Mouse (Mus musculus) macrophage (primary cell): Measurements from ENCODE around the gene Kif1b. TPM values are rescaled to one million over a fixed set of nuclear protein-coding genes. Genes with fewer than 3 reads are reported as not detected.

ENCODE experiments used
- H3K27ac ChIP-seq: fragments of 350-480 bp; formaldehyde crosslinking; 2 replicates; pipeline ENCODE4 v1.9.0; 2021
- H3K36me3 ChIP-seq: fragments of 350-480 bp; formaldehyde crosslinking; 2 replicates; pipeline ENCODE4 v1.9.0; 2021; ENCODE audit errors: inconsistent target
- H3K4me3 ChIP-seq: fragments of 350-480 bp; formaldehyde crosslinking; 2 replicates; pipeline ENCODE4 v1.9.0; 2021; ENCODE audit errors: inconsistent target
- H3K79me2 ChIP-seq: fragments of 350-480 bp; formaldehyde crosslinking; 2 replicates; pipeline ENCODE4 v1.9.0; 2021; ENCODE audit errors: inconsistent target
- WGBS: methylation state at CpG from one replicate; pipeline ENCODE4 v1.1.7; 2026; ENCODE audit warnings: inconsistent platforms; ENCODE audit not compliant: missing documents; 5-methylcytosine and 5-hydroxymethylcytosine counted together
- polyA plus RNA-seq: library from polyadenylated mRNA; stranded (reverse); fragments of 250-400 nt; gene quantifications from 3 replicates; pipeline ENCODE4 v1.2.4, GENCODE M21; 2018; ENCODE audit warnings: inconsistent platforms

Kif1b gene
- polyA plus RNA-seq, 1 experiment from 2014 or later: 26.9 TPM

GRCm38 (mm10) chr4:149270541-149270940, 37.0 kb downstream of the Kif1b start:
- Histone ChIP-seq H3K4me3 (no peak overlapping the region), H3K36me3 (peaks cover 36% of the 10 kb centered on the region; the same call in 1 of the 2 replicates), H3K27ac (no peak overlapping the region), H3K79me2 (no peaks in the 10 kb centered on the region)
- 100% methylated on average over 5 of the region's 6 CpGs for WGBS

DNA sequence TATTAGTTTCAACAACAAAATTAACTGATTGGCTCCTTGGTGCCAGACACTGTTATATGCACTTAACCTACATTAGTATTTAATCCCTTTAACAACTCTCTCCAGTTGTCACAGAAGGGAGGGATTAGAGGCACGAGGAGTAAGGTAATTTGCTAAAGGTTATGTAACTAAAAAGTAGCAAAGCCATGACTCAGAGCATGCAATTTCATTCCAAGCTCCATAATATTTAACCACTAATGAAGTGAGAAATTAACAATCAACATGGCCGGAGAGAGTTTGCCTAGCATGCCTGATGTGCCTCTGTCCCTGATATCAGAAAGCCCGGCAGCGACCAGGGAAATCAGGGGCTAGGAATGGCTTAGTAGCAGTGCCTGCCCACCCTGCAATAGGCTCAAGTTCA, 38.5 kb downstream of the Kif1b start:
- WGBS: 95% methylated on average over 4 of the region's 4 CpGs
- H3K4me3 ChIP-seq: no peak overlapping the region
- H3K79me2 ChIP-seq: no peaks in the 10 kb centered on the region
- peaks cover 41% of the 10 kb centered on the region; the same call in 1 of the 2 replicates for H3K36me3 ChIP-seq
- no peak overlapping the region for H3K27ac ChIP-seq

GRCm38 (mm10) chr4:149264895-149265294, 42.6 kb downstream of the Kif1b start:
- Histone ChIP-seq H3K27ac (no peak overlapping the region), H3K4me3 (no peak overlapping the region), H3K36me3 (peaks cover 33% of the 10 kb centered on the region; the same call in 1 of the 2 replicates), H3K79me2 (no peaks in the 10 kb centered on the region)
- 96% methylated on average over 2 of the region's 2 CpGs for WGBS

DNA sequence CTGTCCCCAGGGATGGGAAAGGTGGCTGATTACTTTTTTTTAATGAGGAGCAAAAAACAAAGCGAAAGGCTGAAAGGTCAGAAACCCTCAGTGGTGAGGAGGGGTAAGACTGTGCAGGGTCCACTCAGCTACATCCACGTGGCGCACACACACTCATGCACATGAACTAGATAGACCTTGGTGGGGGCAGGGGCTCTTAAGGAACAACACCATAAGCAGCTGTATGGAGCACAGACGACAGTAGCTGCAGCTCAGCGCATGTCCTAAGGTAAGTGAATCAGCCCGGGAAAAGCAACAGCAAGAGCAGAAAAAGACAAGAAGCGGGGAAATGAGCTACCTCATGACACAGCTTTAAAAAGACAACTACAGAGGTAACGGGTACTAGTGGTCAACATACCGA, 44.3 kb downstream of the Kif1b start:
- Histone ChIP-seq H3K36me3 (peaks cover 29% of the 10 kb centered on the region; the same call in 1 of the 2 replicates), H3K27ac (no peak overlapping the region), H3K79me2 (no peaks in the 10 kb centered on the region), H3K4me3 (no peak overlapping the region)
- 95% methylated on average over 9 of the region's 9 CpGs for WGBS

DNA sequence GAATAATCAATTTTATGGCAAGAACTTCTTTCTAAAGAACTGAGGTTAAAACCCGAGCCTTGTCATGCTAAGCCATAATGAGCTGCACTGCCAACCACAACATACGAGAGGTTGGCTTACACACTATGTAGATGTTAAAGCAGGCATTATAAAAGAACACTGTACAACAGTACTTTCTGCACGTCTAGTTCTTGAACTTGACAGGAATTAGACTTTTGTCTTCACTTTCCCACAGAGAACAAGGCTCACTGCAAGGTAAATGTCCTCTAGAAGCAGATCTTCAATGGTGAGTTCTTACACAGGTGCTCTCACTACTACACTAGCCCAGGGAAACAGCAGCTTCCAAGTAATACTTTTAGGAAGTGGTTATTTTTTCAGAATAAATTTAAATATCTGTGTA, 46.0 kb downstream of the Kif1b start:
- WGBS: 89% methylated on average over 3 of the region's 3 CpGs
- no peak overlapping the region for H3K27ac ChIP-seq

GRCm38 (mm10) chr4:149260911-149261310, 46.6 kb downstream of the Kif1b start:
- 97% methylated on average over 3 of the region's 3 CpGs for WGBS
- no peak overlapping the region for H3K4me3 ChIP-seq
- no peak overlapping the region for H3K27ac ChIP-seq
- no peaks in the 10 kb centered on the region for H3K79me2 ChIP-seq
- peaks cover 23% of the 10 kb centered on the region; the same call in 1 of the 2 replicates for H3K36me3 ChIP-seq

More for the DNA sequence above, 46.0 kb downstream of the Kif1b start:
- peaks cover 29% of the 10 kb centered on the region; the same call in 1 of the 2 replicates for H3K36me3 ChIP-seq
- no peaks in the 10 kb centered on the region for H3K79me2 ChIP-seq
- no peak overlapping the region for H3K4me3 ChIP-seq

- no peak overlapping the region for H3K4me3 ChIP-seq
- 79% methylated on average over 7 of the region's 9 CpGs for WGBS
- H3K79me2 ChIP-seq: no peaks in the 10 kb centered on the region
- H3K36me3 ChIP-seq: 0 out of 2 replicates have a peak, but pooled peaks cover 16% of the 10 kb centered on the region
- no peak overlapping the region for H3K27ac ChIP-seq
Measured at GRCm38 (mm10) chr4:149259391-149260094, 48.0 kb downstream of the Kif1b start.

DNA sequence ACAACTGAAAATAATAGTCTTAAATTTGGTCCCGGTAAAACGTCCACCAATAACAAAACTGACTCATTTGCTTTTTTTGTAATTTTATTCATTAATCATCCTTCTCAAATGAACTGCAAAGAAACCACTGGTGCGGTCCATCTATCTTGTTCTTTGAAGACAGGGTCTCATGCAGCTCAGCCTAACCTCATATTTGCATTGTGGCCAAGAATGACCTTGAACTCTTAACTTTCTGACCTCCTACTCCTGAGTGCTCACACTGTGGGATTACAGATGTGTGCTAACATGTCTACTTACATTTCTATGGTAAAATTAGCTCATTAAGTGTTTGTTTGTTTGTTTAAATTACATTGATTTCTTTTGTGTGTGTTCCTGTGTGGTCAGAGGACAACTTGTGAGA, 48.6 kb downstream of the Kif1b start:
- H3K27ac ChIP-seq: no peak overlapping the region
- H3K36me3 ChIP-seq: 0 out of 2 replicates have a peak, but pooled peaks cover 13% of the 10 kb centered on the region
- WGBS: 89% methylated on average over 3 of the region's 3 CpGs
- no peaks in the 10 kb centered on the region for H3K79me2 ChIP-seq
- H3K4me3 ChIP-seq: no peak overlapping the region

GRCm38 (mm10) chr4:149256511-149257300, 50.8 kb downstream of the Kif1b start:
- Histone ChIP-seq H3K79me2 (no peaks in the 10 kb centered on the region), H3K4me3 (no peak overlapping the region), H3K27ac (no peak overlapping the region), H3K36me3 (0 out of 2 replicates have a peak, but pooled peaks cover under 1% of the 10 kb centered on the region)
- whole genome bisulfite sequencing: 96% methylated on average over 15 of the region's 15 CpGs

DNA sequence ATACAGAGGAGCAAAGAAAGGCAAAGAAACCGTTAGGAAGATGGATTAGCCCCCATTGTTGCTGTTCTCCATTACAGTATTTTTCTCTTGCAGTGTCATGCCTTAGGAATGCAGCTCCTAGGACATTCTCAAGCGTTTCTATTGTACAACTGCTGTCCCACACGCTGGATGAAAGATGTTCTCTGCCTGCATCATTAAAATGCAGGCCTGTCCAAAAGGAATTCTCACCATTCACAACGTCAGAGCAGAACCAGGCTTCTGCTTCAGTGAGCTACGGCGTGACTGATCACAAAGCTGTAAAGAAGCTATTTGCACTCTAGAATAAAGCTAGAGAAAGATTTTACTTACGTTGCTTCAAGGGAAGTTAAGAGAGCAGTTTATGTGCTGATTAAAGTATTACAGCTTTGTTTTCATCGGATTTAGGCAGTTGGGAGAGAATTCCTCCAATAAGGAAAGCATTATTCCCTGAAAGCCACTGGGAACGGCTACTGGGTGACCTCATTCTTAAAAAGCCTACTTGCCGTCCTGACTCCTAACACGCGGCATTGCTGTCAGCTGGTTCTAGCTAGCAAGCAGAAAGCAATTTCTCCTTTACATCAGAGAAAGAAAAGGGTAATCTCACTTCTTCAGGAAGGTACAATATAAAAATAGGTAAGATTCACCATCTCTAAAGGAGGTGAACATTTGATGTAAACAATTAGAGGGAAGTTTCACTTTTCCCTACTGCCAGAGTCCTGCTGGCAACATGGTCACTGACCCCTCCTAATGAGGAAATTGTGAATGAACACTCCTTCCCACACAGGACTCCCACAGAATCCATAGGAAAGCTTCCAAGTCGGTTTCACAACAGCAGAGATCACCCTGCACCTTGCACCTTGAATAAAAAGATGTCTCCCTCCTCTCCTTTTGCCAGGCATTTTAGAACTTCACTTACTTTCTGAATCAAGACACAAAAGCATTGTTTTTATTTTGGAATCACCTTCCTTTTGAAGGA, 51.9 kb downstream of the Kif1b start:
- Histone ChIP-seq H3K79me2 (no peaks in the 10 kb centered on the region), H3K27ac (no peak overlapping the region), H3K4me3 (no peak overlapping the region), H3K36me3 (0 out of 2 replicates have a peak, but pooled peaks cover 12% of the 10 kb centered on the region)
- 81% methylated on average over 13 of the region's 13 CpGs for WGBS

DNA sequence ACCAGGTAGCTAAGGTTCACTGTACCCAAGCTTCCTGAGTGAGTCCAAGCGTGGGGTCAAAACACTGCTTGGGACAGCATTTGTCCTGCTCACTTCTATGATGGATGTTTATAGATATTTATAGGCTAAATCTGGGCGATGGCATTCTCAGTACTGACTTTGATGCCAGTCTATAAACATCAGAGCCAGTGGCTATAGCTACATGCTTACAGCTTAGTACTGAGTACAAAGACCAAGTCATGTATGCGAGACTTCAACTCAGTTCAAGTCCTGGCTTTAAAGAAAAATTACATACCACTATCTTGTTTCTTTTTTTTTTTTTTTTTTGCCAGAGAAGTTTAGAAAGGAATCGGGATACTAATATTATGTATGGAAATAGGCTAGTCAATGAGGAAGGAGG, 52.7 kb downstream of the Kif1b start:
- 0 out of 2 replicates have a peak, but pooled peaks cover 14% of the 10 kb centered on the region for H3K36me3 ChIP-seq
- WGBS: 96% methylated on average over 4 of the region's 4 CpGs

DNA sequence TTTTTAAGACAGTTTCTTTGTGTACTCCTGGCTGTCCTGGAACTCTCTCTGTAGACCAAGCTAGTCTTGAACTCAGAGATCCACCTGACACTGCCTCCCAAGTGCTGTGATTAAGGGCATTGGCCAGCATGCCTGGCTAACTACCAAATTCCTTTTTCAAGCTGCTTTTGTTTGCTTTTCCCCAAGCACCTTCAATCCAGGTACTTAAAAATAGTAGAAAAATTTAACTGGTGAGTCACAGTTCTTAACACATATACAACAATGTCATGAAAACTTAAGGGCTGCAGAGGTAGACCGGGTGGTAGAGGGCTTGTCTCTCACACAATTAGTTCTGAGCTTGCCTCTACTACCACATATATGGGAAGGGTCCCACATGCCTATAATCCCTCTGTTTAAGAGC, 58.2 kb downstream of the Kif1b start:
- Histone ChIP-seq H3K36me3 (peaks cover 44% of the 10 kb centered on the region), H3K27ac (no peak overlapping the region), H3K79me2 (no peaks in the 10 kb centered on the region), H3K4me3 (no peak overlapping the region)
- 100% methylated on average over 1 of the region's 1 CpGs for WGBS

More for the DNA sequence above, 52.7 kb downstream of the Kif1b start:
- H3K4me3 ChIP-seq: no peak overlapping the region
- no peaks in the 10 kb centered on the region for H3K79me2 ChIP-seq
- no peak overlapping the region for H3K27ac ChIP-seq

GRCm38 (mm10) chr4:149247772-149248171, 59.7 kb downstream of the Kif1b start:
- WGBS: 94% methylated on average over 5 of the region's 5 CpGs
- H3K79me2 ChIP-seq: no peaks in the 10 kb centered on the region
- peaks cover 45% of the 10 kb centered on the region for H3K36me3 ChIP-seq
- H3K27ac ChIP-seq: no peak overlapping the region
- no peak overlapping the region for H3K4me3 ChIP-seq

DNA sequence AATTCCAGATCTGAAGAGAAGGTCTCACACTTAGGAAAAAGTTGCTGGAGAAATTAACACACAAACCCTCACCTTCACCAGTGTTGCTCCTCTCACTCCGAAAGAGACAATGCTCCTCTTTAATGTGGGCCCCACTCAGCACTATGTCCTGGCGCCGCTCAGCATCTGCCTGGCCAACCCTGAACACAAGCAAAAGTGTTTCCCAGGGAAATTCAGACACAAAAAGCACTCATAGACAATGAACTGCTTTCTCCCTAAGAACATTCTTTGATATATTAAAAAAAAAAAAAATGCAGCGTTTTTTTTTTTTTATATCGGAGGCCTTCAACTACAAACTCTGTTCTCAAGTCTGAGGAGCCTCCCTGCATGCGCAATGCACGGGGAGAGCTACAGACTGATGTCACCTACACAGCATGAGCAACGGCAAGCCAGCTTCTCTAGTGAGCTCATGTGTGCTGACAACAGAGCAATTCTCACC, 60.3 kb downstream of the Kif1b start:
- Histone ChIP-seq H3K27ac (no peak overlapping the region), H3K4me3 (no peak overlapping the region), H3K79me2 (no peaks in the 10 kb centered on the region), H3K36me3 (peaks cover 45% of the 10 kb centered on the region)
- whole genome bisulfite sequencing: 95% methylated on average over 7 of the region's 8 CpGs
